Mouse (Mus musculus): Measurements from ENCODE around the gene Gm3448.
"Not testable (repeated sequence)": the region's sequence is repeated elsewhere in the genome, so short reads cannot be mapped to it uniquely, and the experiment has no call there.

Gene Gm3448

GRCm38 (mm10) chr17:15025513-15025912 lies 15.8 kb downstream of the Gm3448 start:
- not testable (repeated sequence) for DNase-seq

GRCm38 (mm10) chr17:15024502-15025193 lies 16.7 kb downstream of the Gm3448 start:
- DNase-seq, result not testable (repeated sequence)

- not testable (repeated sequence) for DNase-seq
Observed at GRCm38 (mm10) chr17:15023878-15024492, 17.4 kb downstream of the Gm3448 start.

GRCm38 (mm10) chr17:15021503-15022220 lies 19.7 kb downstream of the Gm3448 start:
- DNase-seq, result peak; percentile 2

GRCm38 (mm10) chr17:15009706-15010413 lies 31.5 kb downstream of the Gm3448 start, which contains the start of gene Gm3435:
Gene Gm3435 (plus strand): TSS chr17:15010176.
- DNase-seq, result not testable (repeated sequence)

- not testable (repeated sequence) for DNase-seq
Observed at GRCm38 (mm10) chr17:15009088-15009487, 32.2 kb downstream of the Gm3448 start.

- DNase-seq, result not testable (repeated sequence)
Observed at GRCm38 (mm10) chr17:15000047-15000446, 41.3 kb downstream of the Gm3448 start.

GRCm38 (mm10) chr17:14994140-14994539 lies 47.2 kb downstream of the Gm3448 start:
- not testable (repeated sequence) for DNase-seq

GRCm38 (mm10) chr17:14993139-14993832 lies 48.1 kb downstream of the Gm3448 start:
- DNase-seq, result not testable (repeated sequence)

GRCm38 (mm10) chr17:14992522-14993138 lies 48.7 kb downstream of the Gm3448 start:
- DNase-seq, result not testable (repeated sequence)

GRCm38 (mm10) chr17:14990116-14990702 lies 51.1 kb downstream of the Gm3448 start:
- DNase-seq, result peak; percentile 0

GRCm38 (mm10) chr17:14978362-14979038 lies 62.8 kb downstream of the Gm3448 start, which contains the start of the genes 9030025P20Rik and Gm3417:
Gene 9030025P20Rik (plus strand): TSS chr17:14978468.
Gene Gm3417 (minus strand): TSS chr17:14978790.
- DNase-seq, result not testable (repeated sequence)

GRCm38 (mm10) chr17:14977718-14978361 lies 63.5 kb downstream of the Gm3448 start:
- DNase-seq, result not testable (repeated sequence)

GRCm38 (mm10) chr17:14968373-14968913 lies 72.9 kb downstream of the Gm3448 start:
- DNase-seq, result not testable (repeated sequence)

- not testable (repeated sequence) for DNase-seq
Observed at GRCm38 (mm10) chr17:14961557-14962154, 79.7 kb downstream of the Gm3448 start.

GRCm38 (mm10) chr17:14960951-14961556 lies 80.3 kb downstream of the Gm3448 start, which contains the start of gene Phf10:
Gene Phf10 (minus strand): TSS chr17:14961273.
- peak; percentile 19 for DNase-seq

- DNase-seq, result peak; percentile 25
Observed at GRCm38 (mm10) chr17:14960520-14960919, 80.8 kb downstream of the Gm3448 start.

GRCm38 (mm10) chr17:14959979-14960378 lies 81.4 kb downstream of the Gm3448 start:
- DNase-seq, result no peak

All from right cerebral cortex, postnatal 4 days (tissue).